Mouse (Mus musculus): ENCODE data around the gene Ankib1. TPM values are rescaled to one million over a fixed set of nuclear protein-coding genes. Genes with fewer than 3 reads are reported as not detected.

Ankib1 gene
- polyA plus RNA-seq, 1 experiment, result 10.8 TPM

DNA sequence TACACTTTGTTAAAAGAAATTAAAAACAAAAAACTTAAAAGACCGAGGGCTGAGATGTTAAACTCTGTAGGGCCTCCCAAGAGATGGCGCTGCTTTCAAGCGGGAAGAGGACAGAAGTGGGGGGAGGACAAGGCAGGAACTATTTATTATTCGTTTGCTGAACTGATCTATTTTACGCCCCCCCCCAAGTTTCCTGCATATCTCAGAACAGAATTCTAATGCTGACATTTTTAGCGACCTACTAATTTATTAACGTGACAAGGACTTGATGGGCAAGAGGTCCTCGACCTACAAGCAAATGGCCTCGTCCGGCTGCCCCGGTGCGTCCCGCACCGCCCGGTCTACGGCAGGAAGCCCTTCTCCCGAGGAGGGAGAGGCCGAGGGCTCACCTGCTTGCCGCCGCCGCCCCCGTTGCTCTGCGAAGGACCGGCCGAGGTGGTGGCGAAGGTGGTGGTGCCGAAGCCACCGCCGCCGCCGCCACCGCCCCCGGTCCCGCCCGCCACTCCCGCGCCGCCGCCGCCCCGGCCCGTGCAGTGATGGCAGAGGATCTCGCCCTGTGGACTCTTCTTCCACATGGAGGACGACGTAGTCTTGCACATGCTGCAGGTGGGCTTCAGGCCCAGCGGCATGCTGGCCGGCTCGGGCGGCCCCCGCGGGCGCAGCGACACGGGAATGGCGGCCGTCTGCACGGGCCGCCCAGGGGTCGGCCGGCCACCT is 155.6 kb downstream of the Ankib1 start:
- no peak for DNase-seq (ENCODE audit: low spot score)

DNA sequence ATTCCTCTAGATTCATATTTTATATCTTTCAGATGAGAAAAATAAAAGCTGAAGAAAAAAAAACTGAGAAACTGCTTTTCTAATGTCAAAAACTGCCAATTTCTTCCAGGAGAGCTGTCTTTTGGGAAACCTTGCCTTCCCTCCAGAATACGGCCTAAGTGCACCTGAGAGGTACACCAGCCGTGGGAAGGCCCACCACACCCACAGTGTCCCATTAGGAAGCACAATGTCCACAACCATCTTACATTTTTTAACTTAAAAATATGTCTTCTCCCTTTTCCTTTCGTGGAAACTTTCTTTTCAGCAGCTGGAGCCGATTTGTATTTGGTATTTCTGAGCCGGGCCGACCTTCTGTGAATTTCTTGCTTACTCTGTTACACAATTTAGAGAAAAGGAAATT is 156.2 kb downstream of the Ankib1 start:
- DNase-seq (ENCODE audit: low spot score), result no peak

DNA sequence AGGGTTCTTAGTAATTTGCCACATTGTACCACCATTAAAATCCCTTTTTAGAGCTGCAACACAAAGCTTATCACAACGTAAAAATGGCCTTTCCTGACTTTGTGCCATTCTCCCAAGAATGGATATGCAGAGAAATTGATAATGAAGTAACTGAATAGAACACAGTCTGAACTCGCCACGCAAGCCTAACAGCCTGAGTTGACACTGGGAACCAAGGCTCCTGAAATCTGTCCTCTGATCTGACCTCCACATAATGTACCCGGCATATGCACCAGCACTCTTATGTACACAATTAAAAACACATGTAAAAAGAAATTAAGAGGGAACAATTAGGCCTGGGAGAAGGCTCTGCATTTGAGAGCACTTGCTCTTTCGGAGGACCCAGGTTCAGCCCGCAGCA is 157.4 kb downstream of the Ankib1 start:
- DNase-seq (ENCODE audit: low spot score), result no peak

DNA sequence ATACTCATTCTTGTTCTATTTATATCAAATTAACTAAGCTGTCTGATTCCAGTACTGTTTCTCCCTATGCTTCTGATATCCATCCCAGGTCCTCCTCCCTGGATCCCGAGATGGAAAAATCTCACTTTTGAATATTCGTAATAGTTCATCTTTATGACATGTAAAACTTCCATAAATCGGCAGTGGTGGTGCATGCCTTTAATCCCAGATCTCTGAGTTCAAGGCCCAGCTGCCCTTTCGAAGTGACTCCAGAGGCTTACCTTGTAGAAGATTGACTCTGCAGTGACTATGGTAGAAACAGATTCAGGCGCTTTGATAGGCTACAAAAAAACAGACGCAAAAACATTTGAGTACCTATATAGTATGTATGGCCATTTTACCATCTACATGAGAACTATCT is 158.1 kb downstream of the Ankib1 start:
- DNase-seq (ENCODE audit: low spot score), result no peak

Other genes with a start within 250 kb of the Ankib1 start
- 4.6 and 6.6 TPM in 2 replicates for gene 1700109H08Rik, start 231.4 kb downstream of the Ankib1 start, polyA plus RNA-seq (2012; rRNA removed)
- 13.8 and 13.9 TPM in 2 replicates for gene Pex1, start 206.9 kb downstream of the Ankib1 start, polyA plus RNA-seq (2012; rRNA removed)
- 10.3 and 10.9 TPM in 2 replicates for gene Rbm48, start 206.3 kb downstream of the Ankib1 start, polyA plus RNA-seq (2012; rRNA removed)
- gene Tmbim7, start 151.7 kb downstream of the Ankib1 start, polyA plus RNA-seq (2012; rRNA removed), result not detected in 2 replicates
- 56.7 and 73.8 TPM in 2 replicates for gene Gatad1, start 145.7 kb downstream of the Ankib1 start, polyA plus RNA-seq (2012; rRNA removed)
- gene Krit1, start 259 bp upstream of the Ankib1 start, polyA plus RNA-seq (2012; rRNA removed), result 33.5 and 39.4 TPM in 2 replicates
- not detected in 2 replicates for gene Lrrd1, start 42.2 kb upstream of the Ankib1 start, polyA plus RNA-seq (2012; rRNA removed)
- 6.2 and 7.2 TPM in 2 replicates for gene Mterf1a, start 91.0 kb upstream of the Ankib1 start, polyA plus RNA-seq (2012; rRNA removed)
- gene Akap9, start 125.1 kb upstream of the Ankib1 start, polyA plus RNA-seq (2012; rRNA removed), result 28.4 and 29.4 TPM in 2 replicates

Measured in urinary bladder, adult 2 months (tissue).